Comparison of ENCODE assay signal across 8 mouse cellular contexts in genomic region chr17:46552151-46552550, GRCm38 (mm10). TPM values are rescaled to one million over a fixed set of nuclear protein-coding genes. Genes with fewer than 3 reads are reported as not detected.
DNase-seq lines count a peak whose midpoint lies in the region; ATAC-seq and TF ChIP-seq lines count a peak whose summit lies in the region.

No protein-coding gene starts in this region.

- H3K9ac ChIP-seq in heart, embryonic 15.5 days: 0 out of 2 replicates have a peak overlapping the region, but pooled peaks have one; percentile 5
- H3K9ac ChIP-seq in forebrain, postnatal 0 days: no peak overlapping the region
- H3K9ac ChIP-seq in midbrain, embryonic 11.5 days (ENCODE audit: low read length): no peak overlapping the region

- no peaks in the 10 kb centered on the region for H3K27me3 ChIP-seq in heart, embryonic 15.5 days
- no peaks in the 10 kb centered on the region for H3K27me3 ChIP-seq in forebrain, postnatal 0 days (ENCODE audit: insufficient read depth, low read length)
- no peaks in the 10 kb centered on the region; the same call in 1 of the 2 replicates for H3K27me3 ChIP-seq in midbrain, embryonic 11.5 days (ENCODE audit: control insufficient read depth, insufficient read depth, low read length)

- ATAC-seq in heart, embryonic 15.5 days (replicated peaks; ENCODE audit: insufficient number of reproducible peaks, insufficient read depth, low FRiP score, low read depth): no peak
- no peak for ATAC-seq in forebrain, postnatal 0 days
- no peak for ATAC-seq in midbrain, embryonic 11.5 days (ENCODE audit: low FRiP score)

- DNase-seq in heart, adult 11 months: no peak
- peak; percentile 48 for DNase-seq in NIH3T3 (ENCODE audit: low read depth)
- no peak for DNase-seq in forebrain, postnatal 0 days
- no peak for DNase-seq in midbrain, embryonic 11.5 days (ENCODE audit: low spot score, missing footprints)
- no peak for DNase-seq in frontal cortex, postnatal 10 days (ENCODE audit: low spot score in 2 of 2)
- DNase-seq in layer of hippocampus, postnatal 10 days (ENCODE audit: low spot score in 2 of 2): no peak
- DNase-seq in right cerebral cortex, postnatal 14 days: no peak

- H3K36me3 ChIP-seq in heart, embryonic 15.5 days: peaks cover 43% of the 10 kb centered on the region
- H3K36me3 ChIP-seq in forebrain, postnatal 0 days (ENCODE audit: insufficient read depth): peaks cover 38% of the 10 kb centered on the region
- H3K36me3 ChIP-seq in midbrain, embryonic 11.5 days (ENCODE audit: control insufficient read depth, insufficient read depth, low read length): peaks cover 19% of the 10 kb centered on the region

- peak overlapping the region; percentile 74 for H3K4me2 ChIP-seq in heart, embryonic 15.5 days
- peak overlapping the region; percentile 91 for H3K4me2 ChIP-seq in forebrain, postnatal 0 days (ENCODE audit: low read depth)
- H3K4me2 ChIP-seq in midbrain, embryonic 11.5 days: peak overlapping the region; percentile 15; the same call in 1 of the 2 replicates

- 83% methylated on average over 7 of the region's 7 CpGs for WGBS in heart, embryonic 15.5 days
- 81% methylated on average over 7 of the region's 7 CpGs for WGBS in forebrain, postnatal 0 days
- WGBS in midbrain, embryonic 11.5 days: 84% methylated on average over 7 of the region's 7 CpGs

- TF ChIP-seq CTCF in forebrain, postnatal 0 days (IDR thresholded peaks at IDR 0.05; ENCODE audit: low read depth): no peak

- H3K4me1 ChIP-seq in heart, embryonic 15.5 days (replicated peaks): peaks cover 43% of the 10 kb centered on the region
- H3K4me1 ChIP-seq in forebrain, postnatal 0 days (ENCODE audit: insufficient read depth): peaks cover 22% of the 10 kb centered on the region
- H3K4me1 ChIP-seq in midbrain, embryonic 11.5 days (ENCODE audit: control insufficient read depth, insufficient read depth, low read length): peaks cover 28% of the 10 kb centered on the region

- H3K4me3 ChIP-seq in heart, embryonic 15.5 days: peak overlapping the region; percentile 96
- H3K4me3 ChIP-seq in forebrain, postnatal 0 days (ENCODE audit: low read depth, low read length): 0 out of 2 replicates have a peak overlapping the region, but pooled peaks have one; percentile 12
- no peak overlapping the region for H3K4me3 ChIP-seq in midbrain, embryonic 11.5 days (ENCODE audit: low read depth, low read length)

- H3K9me3 ChIP-seq in heart, embryonic 15.5 days (replicated peaks): no peaks in the 10 kb centered on the region
- no peaks in the 10 kb centered on the region for H3K9me3 ChIP-seq in forebrain, postnatal 0 days (ENCODE audit: low read length)
- H3K9me3 ChIP-seq in midbrain, embryonic 11.5 days (ENCODE audit: control insufficient read depth, low read length): no peaks in the 10 kb centered on the region

- peak overlapping the region; percentile 96 for H3K27ac ChIP-seq in heart, embryonic 15.5 days
- peak overlapping the region; percentile 59; the same call in 1 of the 2 replicates for H3K27ac ChIP-seq in forebrain, postnatal 0 days (ENCODE audit: low read depth, low read length)
- H3K27ac ChIP-seq in midbrain, embryonic 11.5 days (ENCODE audit: low read depth, low read length): no peak overlapping the region

RNA-seq across cellular contexts. Expression of gene Srf, which starts 3.8 kb away (rescaled TPM):
- 8.7 and 14.6 TPM in 2 replicates for polyA plus RNA-seq in heart, embryonic 15.5 days (2015; fragmentation: Nextera tagmentation; extraction: Ambion mirVana)
- 47.2 and 57.0 TPM in 2 replicates for total RNA-seq in forebrain, postnatal 0 days (2014; rRNA removed)
- polyA plus RNA-seq in forebrain, postnatal 0 days (2015; fragmentation: Nextera tagmentation; extraction: Ambion mirVana): 2.3 and 2.4 TPM in 2 replicates
- polyA plus RNA-seq in midbrain, embryonic 11.5 days (2014; fragmentation: Nextera tagmentation; extraction: Ambion mirVana): 3.6 and 6.0 TPM in 2 replicates
- total RNA-seq in layer of hippocampus, postnatal 10 days (2021): 10 to 100 TPM; 46.4 to 53.9 TPM

RNA-seq across cellular contexts. Expression of gene Cul9, which starts 6.0 kb away (rescaled TPM):
- polyA plus RNA-seq in heart, embryonic 15.5 days (2015; fragmentation: Nextera tagmentation; extraction: Ambion mirVana): 4.6 and 5.5 TPM in 2 replicates
- total RNA-seq in forebrain, postnatal 0 days (2014; rRNA removed): 31.9 and 44.4 TPM in 2 replicates
- polyA plus RNA-seq in forebrain, postnatal 0 days (2015; fragmentation: Nextera tagmentation; extraction: Ambion mirVana): 9.7 and 13.7 TPM in 2 replicates
- 2.6 and 4.1 TPM in 2 replicates for polyA plus RNA-seq in midbrain, embryonic 11.5 days (2014; fragmentation: Nextera tagmentation; extraction: Ambion mirVana)
- total RNA-seq in layer of hippocampus, postnatal 10 days (2021): 10 to 100 TPM; 42.1 to 52.6 TPM

RNA-seq across cellular contexts. Expression of gene Dnph1, which starts 55.6 kb away (rescaled TPM):
- 23.1 and 27.6 TPM in 2 replicates for polyA plus RNA-seq in heart, embryonic 15.5 days (2015; fragmentation: Nextera tagmentation; extraction: Ambion mirVana)
- 5.9 and 6.1 TPM in 2 replicates for total RNA-seq in forebrain, postnatal 0 days (2014; rRNA removed)
- 14.9 and 16.1 TPM in 2 replicates for polyA plus RNA-seq in forebrain, postnatal 0 days (2015; fragmentation: Nextera tagmentation; extraction: Ambion mirVana)
- 71.7 and 77.2 TPM in 2 replicates for polyA plus RNA-seq in midbrain, embryonic 11.5 days (2014; fragmentation: Nextera tagmentation; extraction: Ambion mirVana)
- total RNA-seq in layer of hippocampus, postnatal 10 days (2021): 1 to 10 TPM; 6.0 to 7.6 TPM

Comparison
In these comparisons a context has a peak if more than half of its experiments do, and no peak if none do; other contexts are left out.
1. H3K4me2 ChIP-seq: peak in every context shown above with its lines; median percentile 91 in forebrain, postnatal 0 days; 74 in heart, embryonic 15.5 days; 15 in midbrain, embryonic 11.5 days.